In genomic region chr4:12628702-12629374, GRCm38 (mm10) we compare ENCODE assay signal across 17 mouse cellular contexts.
A peak's percentile ranks its signal among the peaks of the same experiment; 100 is the strongest.
DNase-seq lines count a peak whose midpoint lies in the region; ATAC-seq lines count a peak whose summit lies in the region.
"Had no signal": no experiment of that assay in that cellular context is flagged by ENCODE, and none has a peak within 500 bp of the region (broad histone marks: within the 10 kb centered on the region; RNA-seq: fewer than 3 reads in every experiment).

No protein-coding gene starts in this region.

- WGBS in hindbrain, embryonic 15.5 days = 18% methylated on average over 5 of the region's 5 CpGs
- 19% methylated on average over 5 of the region's 5 CpGs for WGBS in midbrain, embryonic 16.5 days

- H3K4me2 ChIP-seq in hindbrain, embryonic 15.5 days = no peak overlapping the region
- H3K4me2 ChIP-seq in midbrain, embryonic 16.5 days (ENCODE audit: low read length) = no peak overlapping the region
- H3K4me2 ChIP-seq: heart, embryonic 11.5 days had no signal

- ATAC-seq in hindbrain, embryonic 15.5 days (ENCODE audit: low FRiP score, low read depth) = peak; percentile 79
- peak; percentile 51; the same call in 1 of the 2 replicates for ATAC-seq in midbrain, embryonic 16.5 days

- DNase-seq in embryo, embryonic 10.5 days (ENCODE audit: low spot score) = peak; percentile 80
- peak; percentile 54 for DNase-seq in embryo, embryonic 9.5 days (ENCODE audit: extremely low spot score)
- no peak for DNase-seq in kidney, postnatal 36 days
- DNase-seq in testis, postnatal 10 days (ENCODE audit: low spot score) = no peak
- no peak for DNase-seq in B cell, adult 2 months
- DNase-seq: adrenal gland, postnatal 36 days; cerebellum, postnatal 36 days; heart, postnatal 36 days; kidney, adult 9 months; lung, adult 18-20 months; thymus, adult 2 months had no signal

- no peaks in the 10 kb centered on the region for H3K36me3 ChIP-seq in hindbrain, embryonic 15.5 days
- no peaks in the 10 kb centered on the region for H3K36me3 ChIP-seq in midbrain, embryonic 16.5 days (ENCODE audit: control insufficient read depth, insufficient read depth, low read length)

- peaks cover 14% of the 10 kb centered on the region; the same call in 1 of the 2 replicates for H3K27me3 ChIP-seq in hindbrain, embryonic 15.5 days
- no peaks in the 10 kb centered on the region for H3K27me3 ChIP-seq in midbrain, embryonic 16.5 days (ENCODE audit: control insufficient read depth, insufficient read depth, low read depth, low read length)

- H3K9me3 ChIP-seq in hindbrain, embryonic 15.5 days = no peaks in the 10 kb centered on the region
- H3K9me3 ChIP-seq in midbrain, embryonic 16.5 days (replicated peaks; ENCODE audit: control insufficient read depth, low read length, poor library complexity, severe bottlenecking) = no peaks in the 10 kb centered on the region

- no peak overlapping the region for H3K9ac ChIP-seq in hindbrain, embryonic 15.5 days
- no peak overlapping the region for H3K9ac ChIP-seq in midbrain, embryonic 16.5 days (ENCODE audit: low read depth, low read length)

- H3K4me3 ChIP-seq in hindbrain, embryonic 15.5 days = no peak overlapping the region
- no peak overlapping the region for H3K4me3 ChIP-seq in midbrain, embryonic 16.5 days (ENCODE audit: low read depth, low read length)
- H3K4me3 ChIP-seq: erythroblast, embryonic 14.5 days; layer of hippocampus, adult 2 months; left cerebral cortex, adult 2 months had no signal

- 0 out of 2 replicates have a peak overlapping the region, but pooled peaks have one; percentile 30 for H3K27ac ChIP-seq in hindbrain, embryonic 15.5 days (replicated peaks)
- no peak overlapping the region for H3K27ac ChIP-seq in midbrain, embryonic 16.5 days (ENCODE audit: low read length)
- H3K27ac ChIP-seq: layer of hippocampus, adult 2 months; left cerebral cortex, adult 2 months had no signal

- H3K4me1 ChIP-seq in hindbrain, embryonic 15.5 days (replicated peaks) = peaks cover 13% of the 10 kb centered on the region; the same call in 1 of the 2 replicates
- H3K4me1 ChIP-seq in midbrain, embryonic 16.5 days (ENCODE audit: control insufficient read depth, insufficient read depth, low read length) = no peaks in the 10 kb centered on the region

Comparison
In these comparisons a context has a peak if more than half of its experiments do, and no peak if none do; other contexts are left out.
1. DNase-seq: peak in embryo, embryonic 10.5 days (single experiment) and embryo, embryonic 9.5 days (single experiment); none in kidney, postnatal 36 days (0 of 2), testis, postnatal 10 days (single experiment) and B cell, adult 2 months (0 of 2).